Mouse (Mus musculus): ENCODE data around the gene Reln. TPM values are rescaled to one million over a fixed set of nuclear protein-coding genes. Genes with fewer than 3 reads are reported as not detected.
A peak's percentile ranks its signal among the peaks of the same experiment; 100 is the strongest.

Reln gene
- polyA plus RNA-seq, 1 experiment from 2014 or later, result 10.6 TPM

GRCm38 (mm10) chr5:22190333-22190732 lies 154.2 kb downstream of the Reln start:
- ATAC-seq (ENCODE audit: low FRiP score) (no peak), DNase-seq (ENCODE audit: low spot score) (no peak)
- no peak overlapping the region for H3K4me3 ChIP-seq (ENCODE audit: low read depth, low read length)
- H3K4me1 ChIP-seq (replicated peaks; ENCODE audit: control insufficient read depth, insufficient read depth, low read length), result no peaks in the 10 kb centered on the region
- no peak overlapping the region for H3K4me2 ChIP-seq (replicated peaks; ENCODE audit: low read depth, low read length)
- H3K27me3 ChIP-seq (ENCODE audit: control insufficient read depth, insufficient read depth, low read length), result no peaks in the 10 kb centered on the region
- no peak overlapping the region for H3K27ac ChIP-seq (ENCODE audit: low read depth, low read length)
- no peaks in the 10 kb centered on the region for H3K9me3 ChIP-seq (ENCODE audit: control insufficient read depth, low read length)
- no peak overlapping the region for H3K9ac ChIP-seq (ENCODE audit: low read depth, low read length)
- WGBS, result 81% methylated on average over 3 of the region's 3 CpGs
- H3K36me3 ChIP-seq (ENCODE audit: control insufficient read depth, insufficient read depth, low read length), result no peaks in the 10 kb centered on the region

- H3K36me3 ChIP-seq (ENCODE audit: control insufficient read depth, insufficient read depth, low read length), result no peaks in the 10 kb centered on the region
- H3K9ac ChIP-seq (ENCODE audit: low read depth, low read length), result no peak overlapping the region
- H3K4me3 ChIP-seq (ENCODE audit: low read depth, low read length), result no peak overlapping the region
- H3K27me3 ChIP-seq (ENCODE audit: control insufficient read depth, insufficient read depth, low read length), result no peaks in the 10 kb centered on the region
- H3K4me1 ChIP-seq (replicated peaks; ENCODE audit: control insufficient read depth, insufficient read depth, low read length), result no peaks in the 10 kb centered on the region
- H3K4me2 ChIP-seq (replicated peaks; ENCODE audit: low read depth, low read length), result no peak overlapping the region
- WGBS, result 73% methylated on average over 3 of the region's 3 CpGs
- no peak overlapping the region for H3K27ac ChIP-seq (ENCODE audit: low read depth, low read length)
- ATAC-seq (ENCODE audit: low FRiP score) (no peak), DNase-seq (ENCODE audit: low spot score) (no peak)
- no peaks in the 10 kb centered on the region for H3K9me3 ChIP-seq (ENCODE audit: control insufficient read depth, low read length)
These were observed 156.9 kb downstream of the Reln start for GRCm38 (mm10) chr5:22187599-22187998.

GRCm38 (mm10) chr5:22176480-22176879 lies 168.0 kb downstream of the Reln start:
- no peak overlapping the region for H3K4me3 ChIP-seq (ENCODE audit: low read depth, low read length)

GRCm38 (mm10) chr5:22171336-22171735 lies 173.2 kb downstream of the Reln start:
- Histone ChIP-seq H3K4me3 (ENCODE audit: low read depth, low read length) (no peak overlapping the region), H3K9me3 (ENCODE audit: control insufficient read depth, low read length) (no peaks in the 10 kb centered on the region), H3K36me3 (ENCODE audit: control insufficient read depth, insufficient read depth, low read length) (no peaks in the 10 kb centered on the region), H3K9ac (ENCODE audit: low read depth, low read length) (no peak overlapping the region), H3K4me2 (replicated peaks; ENCODE audit: low read depth, low read length) (no peak overlapping the region), H3K4me1 (replicated peaks; ENCODE audit: control insufficient read depth, insufficient read depth, low read length) (no peaks in the 10 kb centered on the region), H3K27me3 (ENCODE audit: control insufficient read depth, insufficient read depth, low read length) (no peaks in the 10 kb centered on the region), H3K27ac (ENCODE audit: low read depth, low read length) (no peak overlapping the region)
- DNase-seq (ENCODE audit: low spot score) (no peak), ATAC-seq (ENCODE audit: low FRiP score) (no peak)
- 90% methylated on average over 5 of the region's 5 CpGs for WGBS

More at GRCm38 (mm10) chr5:22176480-22176879, 168.0 kb downstream of the Reln start:
- 91% methylated on average over 5 of the region's 5 CpGs for WGBS
- no peaks in the 10 kb centered on the region for H3K36me3 ChIP-seq (ENCODE audit: control insufficient read depth, insufficient read depth, low read length)
- no peak overlapping the region for H3K27ac ChIP-seq (ENCODE audit: low read depth, low read length)
- no peak overlapping the region for H3K9ac ChIP-seq (ENCODE audit: low read depth, low read length)
- H3K27me3 ChIP-seq (ENCODE audit: control insufficient read depth, insufficient read depth, low read length), result no peaks in the 10 kb centered on the region
- H3K9me3 ChIP-seq (ENCODE audit: control insufficient read depth, low read length), result no peaks in the 10 kb centered on the region
- DNase-seq (ENCODE audit: low spot score) (no peak), ATAC-seq (ENCODE audit: low FRiP score) (no peak)
- H3K4me1 ChIP-seq (replicated peaks; ENCODE audit: control insufficient read depth, insufficient read depth, low read length), result no peaks in the 10 kb centered on the region
- no peak overlapping the region for H3K4me2 ChIP-seq (replicated peaks; ENCODE audit: low read depth, low read length)

- 57% methylated on average over 10 of the region's 10 CpGs for WGBS
- Histone ChIP-seq H3K4me2 (replicated peaks; ENCODE audit: low read depth, low read length) (no peak overlapping the region), H3K9me3 (ENCODE audit: control insufficient read depth, low read length) (no peaks in the 10 kb centered on the region), H3K36me3 (ENCODE audit: control insufficient read depth, insufficient read depth, low read length) (no peaks in the 10 kb centered on the region), H3K27ac (ENCODE audit: low read depth, low read length) (peak overlapping the region; percentile 58; the same call in 1 of the 2 replicates), H3K9ac (ENCODE audit: low read depth, low read length) (no peak overlapping the region), H3K4me1 (replicated peaks; ENCODE audit: control insufficient read depth, insufficient read depth, low read length) (no peaks in the 10 kb centered on the region; the same call in 1 of the 2 replicates), H3K4me3 (ENCODE audit: low read depth, low read length) (no peak overlapping the region), H3K27me3 (ENCODE audit: control insufficient read depth, insufficient read depth, low read length) (no peaks in the 10 kb centered on the region)
- peak; percentile 71; the same call in 1 of the 2 replicates for ATAC-seq (ENCODE audit: low FRiP score)
- DNase-seq (ENCODE audit: low spot score), result peak; percentile 41
These were observed 180.2 kb downstream of the Reln start for GRCm38 (mm10) chr5:22164060-22164934.

- no peak for ATAC-seq (ENCODE audit: low FRiP score)
- no peak overlapping the region for H3K4me2 ChIP-seq (replicated peaks; ENCODE audit: low read depth, low read length)
- 44% methylated on average over 2 of the region's 2 CpGs for WGBS
These were observed 183.6 kb downstream of the Reln start for GRCm38 (mm10) chr5:22160935-22161334.

GRCm38 (mm10) chr5:22158754-22159153 lies 185.7 kb downstream of the Reln start:
- no peaks in the 10 kb centered on the region for H3K27me3 ChIP-seq (ENCODE audit: control insufficient read depth, insufficient read depth, low read length)
- WGBS, result 90% methylated on average over 11 of the region's 11 CpGs
- no peak overlapping the region for H3K4me3 ChIP-seq (ENCODE audit: low read depth, low read length)
- DNase-seq (ENCODE audit: low spot score) (no peak), ATAC-seq (ENCODE audit: low FRiP score) (no peak)
- no peaks in the 10 kb centered on the region for H3K36me3 ChIP-seq (ENCODE audit: control insufficient read depth, insufficient read depth, low read length)
- H3K27ac ChIP-seq (ENCODE audit: low read depth, low read length), result no peak overlapping the region
- H3K4me1 ChIP-seq (replicated peaks; ENCODE audit: control insufficient read depth, insufficient read depth, low read length), result no peaks in the 10 kb centered on the region
- no peak overlapping the region for H3K4me2 ChIP-seq (replicated peaks; ENCODE audit: low read depth, low read length)
- H3K9me3 ChIP-seq (ENCODE audit: control insufficient read depth, low read length), result no peaks in the 10 kb centered on the region
- H3K9ac ChIP-seq (ENCODE audit: low read depth, low read length), result no peak overlapping the region

More at GRCm38 (mm10) chr5:22160935-22161334, 183.6 kb downstream of the Reln start:
- Histone ChIP-seq H3K4me1 (replicated peaks; ENCODE audit: control insufficient read depth, insufficient read depth, low read length) (no peaks in the 10 kb centered on the region; the same call in 1 of the 2 replicates), H3K9me3 (ENCODE audit: control insufficient read depth, low read length) (no peaks in the 10 kb centered on the region), H3K27ac (ENCODE audit: low read depth, low read length) (no peak overlapping the region), H3K36me3 (ENCODE audit: control insufficient read depth, insufficient read depth, low read length) (no peaks in the 10 kb centered on the region), H3K27me3 (ENCODE audit: control insufficient read depth, insufficient read depth, low read length) (no peaks in the 10 kb centered on the region), H3K4me3 (ENCODE audit: low read depth, low read length) (no peak overlapping the region), H3K9ac (ENCODE audit: low read depth, low read length) (no peak overlapping the region)
- no peak for DNase-seq (ENCODE audit: low spot score)

- Histone ChIP-seq H3K4me2 (replicated peaks; ENCODE audit: low read depth, low read length) (no peak overlapping the region), H3K27ac (ENCODE audit: low read depth, low read length) (no peak overlapping the region), H3K9ac (ENCODE audit: low read depth, low read length) (no peak overlapping the region), H3K9me3 (ENCODE audit: control insufficient read depth, low read length) (no peaks in the 10 kb centered on the region), H3K27me3 (ENCODE audit: control insufficient read depth, insufficient read depth, low read length) (no peaks in the 10 kb centered on the region), H3K4me1 (replicated peaks; ENCODE audit: control insufficient read depth, insufficient read depth, low read length) (no peaks in the 10 kb centered on the region), H3K4me3 (ENCODE audit: low read depth, low read length) (no peak overlapping the region), H3K36me3 (ENCODE audit: control insufficient read depth, insufficient read depth, low read length) (no peaks in the 10 kb centered on the region)
- ATAC-seq (ENCODE audit: low FRiP score) (no peak), DNase-seq (ENCODE audit: low spot score) (no peak)
- WGBS, result 60% methylated on average over 6 of the region's 6 CpGs
These were observed 190.9 kb downstream of the Reln start for GRCm38 (mm10) chr5:22153601-22154000.

- ATAC-seq (ENCODE audit: low FRiP score) (no peak), DNase-seq (ENCODE audit: low spot score) (no peak)
- Histone ChIP-seq H3K27ac (ENCODE audit: low read depth, low read length) (no peak overlapping the region), H3K36me3 (ENCODE audit: control insufficient read depth, insufficient read depth, low read length) (no peaks in the 10 kb centered on the region), H3K4me1 (replicated peaks; ENCODE audit: control insufficient read depth, insufficient read depth, low read length) (no peaks in the 10 kb centered on the region), H3K4me3 (ENCODE audit: low read depth, low read length) (no peak overlapping the region), H3K27me3 (ENCODE audit: control insufficient read depth, insufficient read depth, low read length) (no peaks in the 10 kb centered on the region), H3K9ac (ENCODE audit: low read depth, low read length) (no peak overlapping the region), H3K9me3 (ENCODE audit: control insufficient read depth, low read length) (no peaks in the 10 kb centered on the region; the same call in 1 of the 2 replicates), H3K4me2 (replicated peaks; ENCODE audit: low read depth, low read length) (no peak overlapping the region)
- WGBS, result 77% methylated on average over 4 of the region's 4 CpGs
These were observed 202.7 kb downstream of the Reln start for GRCm38 (mm10) chr5:22141821-22142220.

Data from hindbrain, embryonic 11.5 days (tissue).